Mouse (Mus musculus) gastrocnemius, adult 2 months (tissue): ENCODE results near the gene Pold2. TPM values are rescaled to one million over a fixed set of nuclear protein-coding genes. Genes with fewer than 3 reads are reported as not detected.

Experiments
- DNase-seq: peaks from one replicate; pipeline ENCODE4 v3.0.0; 2022
- H3K27ac ChIP-seq: fragments of 200-600 bp; 2 replicates; pipeline ENCODE4 v1.8.1; 2022; ENCODE audit warnings: mild to moderate bottlenecking
- H3K4me3 ChIP-seq: fragments of 200-600 bp; 2 replicates; pipeline ENCODE4 v1.8.1; 2022; ENCODE audit warnings: mild to moderate bottlenecking, moderate library complexity
- CTCF ChIP-seq: fragments of 200-600 bp; IDR thresholded peaks from 2 replicates; pipeline ENCODE4 v1.8.1; 2022; ENCODE audit warnings: antibody characterized with exemption, mild to moderate bottlenecking, moderate library complexity
- intact Hi-C: fragments of 180-260 bp; cut with DNase I; formaldehyde crosslinking; loops from one replicate; pipeline ENCODE4 v1.15.1; 2025
- total RNA-seq, 2 experiments: library from RNA; stranded (reverse); gene quantifications; 2 replicates each; pipeline ENCODE4 v1.2.3; 2021

The Pold2 gene
- total RNA-seq, 2 experiments from 2014 or later: 39.7 to 48.5 TPM

- no peak for TF ChIP-seq CTCF
- intact Hi-C loops: no loop called here
- no peak overlapping the region for H3K27ac ChIP-seq
- no peak for DNase-seq
- no peak overlapping the region for H3K4me3 ChIP-seq
Measured at GRCm38 (mm10) chr11:5825432-5825831, 52.7 kb downstream of the Pold2 start.

Other genes starting within 250 kb of the Pold2 start
- 100 to 1,000 TPM in 1 of 2 experiments, 10 to 100 TPM in 1; 92.2 to 109 TPM for gene Mrps24, start 162.6 kb downstream of the Pold2 start, total RNA-seq
- gene Urgcp, start 115.9 kb downstream of the Pold2 start, total RNA-seq: 10 to 100 TPM; 42.2 to 48.9 TPM
- 10 to 100 TPM; 10.7 to 14.0 TPM for gene Dbnl, start 89.8 kb downstream of the Pold2 start, total RNA-seq
- 1,000 to 10,000 TPM; 2,835 to 2,943 TPM for gene Pgam2, start 74.6 kb downstream of the Pold2 start, total RNA-seq
- 1 to 10 TPM; 1.7 to 3.1 TPM for gene Polm, start 40.3 kb downstream of the Pold2 start, total RNA-seq
- 10 to 100 TPM; 52.8 to 72.3 TPM for gene Aebp1, start 16.3 kb downstream of the Pold2 start, total RNA-seq
- not detected for gene Myl7, start 20.5 kb upstream of the Pold2 start, total RNA-seq
- gene Gck, start 71.8 kb upstream of the Pold2 start, total RNA-seq: 1 to 10 TPM; 1.8 to 7.8 TPM
- 10 to 100 TPM; 37.0 to 46.7 TPM for gene Ykt6, start 77.4 kb upstream of the Pold2 start, total RNA-seq
- 100 to 1,000 TPM; 108 to 128 TPM for gene Camk2b, start 188.1 kb upstream of the Pold2 start, total RNA-seq